Mouse (Mus musculus): ENCODE measurements around the gene Lage3. TPM values are rescaled to one million over a fixed set of nuclear protein-coding genes. Genes with fewer than 3 reads are reported as not detected.
"Not testable (repeated sequence)": the region's sequence is repeated elsewhere in the genome, so short reads cannot be mapped to it uniquely, and the experiment has no call there.

The Lage3 gene
- total RNA-seq (2021) (10 to 100 TPM; 47.4 to 56.2 TPM), polyA plus RNA-seq (2012; rRNA removed) (31.4 and 44.2 TPM in 2 replicates)
- long read RNA-seq, transcript Lage3-201 (3 exons, 761 nt): major isoform, 27 of 32 reads
- long read RNA-seq, partial matches to known transcripts: 2 of 32 reads
- long read RNA-seq, other reads (novel, unspliced or antisense): 0 of 32 reads

DNA sequence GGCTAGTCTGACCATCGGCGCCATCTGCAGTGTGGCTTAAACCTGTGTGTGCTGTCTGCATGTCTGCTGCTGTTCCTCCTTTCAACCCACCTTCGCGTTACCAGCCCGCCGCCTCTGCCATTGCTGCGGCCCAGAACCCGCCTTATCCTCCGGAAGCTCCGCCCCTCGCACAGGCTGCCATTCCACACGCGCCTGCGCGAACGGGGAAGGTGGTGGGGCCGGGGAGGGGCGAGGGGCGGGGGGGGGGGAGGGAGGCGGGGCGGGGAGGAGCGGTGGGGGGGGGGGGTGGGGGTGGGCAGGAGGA is at the start of gene Lage3:
Lage3 (minus strand) TSS at position 152 of the 304 bp plus-strand sequence.
- peak; percentile 86 for DNase-seq

DNA sequence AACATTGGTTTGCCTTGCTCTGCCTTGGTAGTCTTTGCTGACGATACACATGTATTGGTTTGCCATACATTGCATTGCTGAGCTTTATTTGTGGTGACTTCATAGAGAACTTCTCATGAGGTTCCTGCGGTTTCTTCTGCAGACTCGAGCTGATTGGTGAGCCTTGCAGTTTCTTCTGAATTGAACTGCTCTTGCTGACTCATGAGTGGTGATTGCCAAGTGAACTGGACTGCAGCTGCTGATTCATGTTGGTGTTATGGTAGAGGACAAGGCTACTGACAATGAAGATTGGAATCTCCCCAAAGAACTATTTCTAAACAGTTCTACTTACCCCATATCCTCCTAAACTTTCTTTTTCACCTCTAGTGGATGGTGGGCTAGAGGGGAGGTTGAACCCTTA is 46.7 kb upstream of the Lage3 start:
- peak; percentile 41 for DNase-seq

DNA sequence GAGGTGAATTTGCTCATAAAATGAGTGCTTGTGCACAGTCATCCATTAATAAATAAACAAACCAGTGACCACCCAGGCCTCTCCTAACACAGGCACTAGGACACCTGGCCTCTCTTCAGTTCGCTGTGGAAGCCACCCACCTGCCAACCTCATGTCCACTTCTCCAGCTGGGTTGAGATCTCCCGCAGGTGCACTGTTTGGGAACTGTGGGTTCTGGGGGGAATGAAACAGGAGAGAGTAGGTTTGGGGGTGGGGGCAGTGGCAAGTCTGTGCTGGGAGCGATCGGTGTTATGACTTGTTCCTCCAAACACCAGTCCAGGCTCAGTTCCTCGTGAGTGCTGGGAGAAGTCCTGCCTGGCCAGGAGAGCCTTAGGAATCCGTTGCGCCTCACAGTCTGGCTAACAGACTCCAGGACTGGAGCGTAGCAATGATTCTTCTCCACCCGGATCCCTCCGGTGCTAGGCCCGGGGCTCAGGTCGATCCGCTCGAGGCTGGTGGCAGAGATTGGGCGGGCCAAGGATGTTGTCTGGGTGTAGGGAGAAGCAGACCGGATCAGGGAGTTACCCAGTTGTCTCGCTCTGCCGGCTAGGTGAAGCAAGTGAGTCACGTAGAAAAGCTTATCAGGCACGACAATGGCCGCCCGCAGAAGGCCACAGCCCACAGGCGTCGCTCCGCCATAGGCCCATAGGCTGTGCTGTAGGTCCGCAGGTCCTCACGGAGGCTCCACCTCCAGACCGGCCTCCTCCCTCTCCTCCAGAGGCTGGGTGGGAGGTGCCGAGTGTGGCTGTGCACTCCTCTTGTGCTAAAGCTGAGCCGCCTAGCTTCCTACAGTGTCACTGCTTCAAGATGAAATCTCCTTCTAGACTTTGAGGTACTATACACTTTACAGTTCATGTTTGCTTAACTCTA is 39.4 kb upstream of the Lage3 start, which contains the start of the genes Fam3a and Ikbkg:
Fam3a (minus strand) TSS at position 738 of the 909 bp plus-strand sequence.
Ikbkg (plus strand) TSS at position 756 of the 909 bp plus-strand sequence.
- peak; percentile 91 for DNase-seq

GRCm38 (mm10) chrX:74388153-74388552 is 34.7 kb upstream of the Lage3 start:
- DNase-seq: no peak

- DNase-seq: no peak
Measured at GRCm38 (mm10) chrX:74384451-74384850, 31.0 kb upstream of the Lage3 start.

DNA sequence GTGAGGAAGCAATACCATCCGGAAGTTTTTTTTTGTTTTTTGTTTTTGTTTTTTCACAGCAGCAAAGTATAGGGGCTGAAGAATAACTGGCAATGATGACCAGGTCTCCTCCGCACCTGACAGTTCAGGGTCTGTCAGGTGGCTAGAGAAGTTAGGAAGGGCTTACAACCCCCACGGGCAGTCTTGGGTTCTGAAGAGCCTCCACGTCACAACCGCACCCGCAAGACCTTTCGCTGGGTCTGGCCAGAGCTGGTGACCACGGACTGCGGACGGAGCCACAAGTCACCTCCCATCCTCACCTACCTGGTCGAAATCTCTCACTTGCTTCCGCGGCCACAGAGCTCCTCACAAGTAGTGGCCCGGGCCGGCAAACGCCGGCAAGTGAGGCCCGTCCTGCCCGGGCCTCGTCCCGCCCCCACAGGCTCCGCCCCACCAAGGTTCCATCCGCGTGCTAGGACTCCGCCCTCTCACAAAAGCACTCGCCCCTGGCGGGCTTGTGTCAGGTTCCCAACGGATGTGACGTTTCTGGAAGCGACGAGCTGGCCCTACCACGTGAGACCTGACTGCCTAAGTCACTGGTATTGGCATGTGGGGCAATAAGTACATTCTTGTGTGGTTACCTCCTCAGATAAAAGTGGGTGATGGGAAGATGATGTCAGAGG is 19.6 kb upstream of the Lage3 start, which contains the start of the genes Ubl4a and Slc10a3:
Ubl4a (minus strand) TSS at position 331 of the 662 bp plus-strand sequence.
Slc10a3 (minus strand) TSS at position 462 of the 662 bp plus-strand sequence.
- DNase-seq: peak; percentile 93

DNA sequence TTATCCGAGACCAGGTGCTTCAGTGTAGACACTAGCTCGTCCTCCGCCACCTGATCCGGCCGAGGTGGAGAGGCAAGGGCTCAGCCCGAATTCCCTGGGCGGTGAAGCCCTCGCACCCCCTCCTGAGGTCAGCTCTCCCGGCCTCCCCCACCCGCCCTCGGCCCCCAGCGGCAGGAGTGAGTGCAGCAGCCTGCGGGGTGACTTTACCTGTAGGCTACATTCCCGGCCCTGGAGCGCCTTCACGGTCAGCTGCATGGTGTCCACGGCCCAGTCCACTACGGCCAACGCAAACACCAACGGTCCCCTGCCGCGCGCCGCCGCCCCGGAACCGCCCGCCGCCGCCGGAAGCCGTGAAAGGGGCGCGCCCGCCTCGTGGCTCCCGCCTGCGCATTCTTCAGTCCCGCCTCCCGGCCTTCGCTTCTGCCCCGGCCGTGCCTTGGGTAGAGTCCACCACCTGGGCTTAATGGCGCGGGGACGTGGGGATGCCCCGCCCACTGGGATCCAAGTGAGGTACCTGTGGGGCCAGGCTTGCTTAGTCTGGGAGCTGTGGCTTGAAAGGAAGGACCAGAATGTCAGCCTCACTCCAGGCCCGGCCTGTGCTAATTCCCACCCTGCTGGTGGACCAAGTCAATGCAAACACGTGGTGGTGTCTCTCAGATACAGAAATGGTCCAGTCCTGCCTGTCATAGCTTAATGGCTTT is 14.9 kb upstream of the Lage3 start:
- DNase-seq: peak; percentile 87

DNA sequence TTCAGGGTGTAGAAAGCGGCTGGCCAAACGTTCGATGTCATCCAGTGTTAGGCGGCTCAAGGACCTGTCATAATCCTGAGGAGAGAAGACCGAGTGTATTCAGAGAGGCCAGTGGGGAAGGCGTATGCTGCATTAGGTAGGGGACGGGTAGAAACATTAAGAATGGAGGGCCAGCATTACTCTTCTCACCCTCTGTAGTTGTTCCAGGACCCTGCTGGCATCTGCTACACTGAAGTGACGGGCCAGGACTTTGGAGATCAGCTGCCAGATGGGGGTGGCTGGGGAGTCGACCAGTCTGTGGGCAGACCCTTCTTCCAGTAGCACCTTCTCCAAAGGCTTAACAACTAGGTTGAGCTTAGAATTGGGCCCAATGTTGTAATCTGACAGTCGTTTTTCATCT is 14.1 kb upstream of the Lage3 start:
- no peak for DNase-seq

- no peak for DNase-seq
Measured at GRCm38 (mm10) chrX:74359171-74359570, 5.8 kb upstream of the Lage3 start.

DNA sequence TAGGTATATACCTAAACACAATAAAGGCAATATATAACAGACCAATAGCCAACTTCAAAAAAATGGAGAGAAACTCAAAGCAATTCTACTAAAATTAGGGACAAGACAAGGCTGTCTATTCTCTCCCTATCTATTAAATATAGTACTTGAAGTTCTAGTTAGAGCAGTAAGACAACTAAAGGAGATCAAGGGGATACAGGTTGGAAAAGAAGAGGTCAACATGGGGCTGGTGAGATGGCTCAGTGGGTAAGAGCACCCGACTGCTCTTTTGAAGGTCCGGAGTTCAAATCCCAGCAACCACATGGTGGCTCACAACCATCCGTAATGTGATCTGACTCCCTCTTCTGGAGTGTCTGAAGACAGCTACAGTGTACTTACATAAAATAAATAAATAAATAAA is 3.7 kb upstream of the Lage3 start:
- DNase-seq: not testable (repeated sequence)

GRCm38 (mm10) chrX:74352645-74353466 is 562 bp downstream of the Lage3 start:
- no peak for DNase-seq

DNA sequence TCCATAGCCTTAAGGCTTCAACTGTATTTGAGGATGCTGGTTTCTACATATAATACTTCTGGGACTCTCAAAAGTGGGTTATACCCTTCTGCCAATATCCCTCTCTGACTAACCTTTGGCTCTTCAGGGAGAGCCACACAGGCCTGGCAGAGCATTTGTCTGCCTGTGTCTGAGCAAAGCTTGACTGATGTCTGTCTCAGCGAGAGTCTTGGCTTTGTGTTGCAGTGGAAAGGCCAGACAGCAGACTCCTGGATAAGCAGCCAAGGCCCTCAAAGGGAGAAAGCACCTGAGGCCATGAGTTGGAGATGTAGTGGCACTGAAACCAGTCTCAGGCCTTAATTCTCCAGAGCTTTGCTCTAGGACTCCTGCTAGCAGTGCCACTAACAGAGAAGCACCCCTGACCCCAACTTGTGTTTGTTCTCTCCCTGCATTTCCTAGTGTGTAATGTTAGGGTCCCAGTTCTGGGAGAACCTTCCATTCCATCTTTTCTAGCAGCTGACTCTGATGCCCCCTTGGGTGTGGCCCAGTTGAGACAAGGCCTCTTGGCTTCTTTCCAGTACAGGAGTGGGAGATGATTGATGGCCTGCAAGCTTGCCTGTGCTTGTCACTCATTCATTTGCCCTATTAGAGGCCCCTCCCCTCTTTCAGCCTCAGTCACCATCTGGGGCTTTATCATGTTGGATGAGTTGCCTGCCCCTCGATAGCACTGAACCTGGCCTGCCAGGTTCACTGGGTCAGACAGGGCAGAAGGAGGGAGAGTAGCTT is 23.1 kb downstream of the Lage3 start:
- no peak for DNase-seq

GRCm38 (mm10) chrX:74329215-74329671 is 24.2 kb downstream of the Lage3 start:
- no peak for DNase-seq

- DNase-seq: peak; percentile 86
Measured at GRCm38 (mm10) chrX:74328725-74329161, 24.7 kb downstream of the Lage3 start, which contains the start of gene Plxna3. Plxna3 (plus strand) TSS chrX:74329066.

DNA sequence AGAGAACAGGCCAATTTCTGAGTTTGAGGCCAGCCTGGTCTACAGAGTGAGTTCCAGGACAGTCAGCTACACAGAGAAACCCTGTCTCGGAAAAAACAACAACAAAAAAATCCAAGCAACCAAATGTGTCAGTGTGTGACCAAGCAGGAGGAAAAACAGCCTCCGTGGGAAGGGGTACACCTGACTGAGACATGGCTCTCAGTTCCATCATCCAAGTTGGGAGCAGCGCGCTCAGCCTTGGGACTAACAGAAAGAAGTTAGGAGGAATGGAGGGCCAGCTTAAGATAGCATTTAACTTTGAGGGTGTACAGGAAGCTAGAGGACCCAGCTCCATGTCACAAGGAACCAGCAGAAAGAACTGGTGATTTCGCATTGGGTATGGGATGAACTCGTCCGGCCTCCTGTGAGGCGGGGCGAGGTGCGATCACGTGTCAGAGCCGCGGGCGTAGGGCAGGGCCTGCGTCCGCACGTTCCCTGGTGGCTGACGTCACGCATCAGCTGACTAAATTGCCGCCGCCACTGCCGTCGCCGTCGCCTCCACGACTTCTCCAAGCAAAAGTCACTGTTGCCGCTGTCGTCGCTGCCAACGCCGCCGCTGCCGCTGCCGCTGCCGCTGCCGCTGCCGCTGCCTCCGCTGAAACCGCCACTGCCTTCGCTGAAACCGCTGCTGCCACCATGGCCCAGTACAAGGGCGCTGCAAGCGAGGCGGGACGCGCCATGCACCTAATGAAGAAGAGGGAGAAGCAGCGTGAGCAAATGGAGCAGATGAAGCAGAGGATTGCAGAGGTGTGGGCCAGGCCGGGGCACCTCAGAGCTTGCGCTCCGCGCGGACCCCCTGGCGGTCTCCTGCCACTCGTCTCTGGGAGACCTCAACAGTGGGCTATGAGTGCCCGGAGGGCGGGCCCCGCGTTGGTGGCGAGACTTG is 40.6 kb downstream of the Lage3 start, which contains the start of gene Fam50a:
Fam50a (plus strand) TSS at position 494 of the 925 bp plus-strand sequence.
- DNase-seq: peak; percentile 91

DNA sequence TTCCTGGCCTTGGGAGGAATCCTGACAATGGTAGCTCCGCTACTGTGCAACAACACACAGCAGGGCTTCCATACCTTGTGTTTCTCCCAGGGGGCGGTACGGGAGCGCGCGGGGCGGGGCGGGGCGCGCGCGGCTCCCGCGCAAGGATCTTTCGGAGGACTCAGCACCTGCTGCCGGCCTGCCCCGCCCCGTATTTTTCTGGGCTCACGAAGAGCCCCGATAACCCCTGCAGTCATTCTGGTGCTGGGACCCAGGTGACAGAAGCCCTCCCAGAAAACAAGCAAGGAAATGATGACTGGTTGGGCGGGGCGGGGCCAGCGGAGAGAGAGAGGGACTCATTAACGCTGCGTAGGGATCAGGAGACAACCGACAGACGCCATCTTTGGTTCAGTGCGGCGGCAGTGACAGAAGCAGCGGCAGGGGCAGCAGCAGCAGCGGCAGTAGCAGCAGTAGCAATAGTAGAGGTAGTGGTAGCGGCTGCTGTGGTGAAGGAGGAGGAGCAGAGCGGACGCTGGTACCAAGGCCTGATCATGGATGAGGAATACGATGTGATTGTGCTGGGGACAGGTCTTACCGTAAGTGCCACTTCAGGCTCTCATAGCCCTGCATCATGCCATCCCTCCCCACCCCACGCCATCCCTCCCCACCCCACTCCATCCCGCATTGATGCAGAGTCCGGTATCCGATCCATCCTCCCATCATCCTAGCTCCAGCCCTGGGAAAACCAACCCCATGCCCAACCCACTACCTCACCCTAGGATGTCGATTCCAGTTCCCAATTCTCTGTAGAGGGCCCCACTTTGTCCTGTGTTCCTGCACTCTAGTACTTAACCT is 48.3 kb downstream of the Lage3 start, which contains the start of gene Gdi1:
Gdi1 (plus strand) TSS at position 132 of the 834 bp plus-strand sequence.
- peak; percentile 79 for DNase-seq

All from adrenal gland, adult 2 months (tissue).